Mouse (Mus musculus) heart, adult 8-10 months (tissue): ENCODE measurements around the gene Gm11273. TPM values are rescaled to one million over a fixed set of nuclear protein-coding genes. Genes with fewer than 3 reads are reported as not detected.

Experiments used
- total RNA-seq, 4 experiments: library from RNA; stranded (reverse); gene quantifications; 2 replicates each; pipeline ENCODE4 v1.2.4; 2022

Gm11273 gene
- total RNA-seq, 4 experiments from 2014 or later: 207 to 244 (median 213) TPM

Other genes with a start within 250 kb of the Gm11273 start
- not detected for gene Gpx5, start 208.7 kb downstream of the Gm11273 start, total RNA-seq
- gene Gpx6, start 189.3 kb downstream of the Gm11273 start, total RNA-seq: not detected
- gene Olfr1367, start 154.5 kb downstream of the Gm11273 start, total RNA-seq: not detected
- 1 to 10 TPM; 4.5 to 6.0 (median 5.0) TPM for gene Zscan12, start 138.6 kb downstream of the Gm11273 start, total RNA-seq
- gene Zkscan3, start 98.7 kb downstream of the Gm11273 start, total RNA-seq: 10 to 100 TPM; 24.4 to 26.7 (median 26.1) TPM
- under 1 TPM; 0.30 to 0.50 (median 0.35) TPM for gene Pgbd1, start 60.4 kb downstream of the Gm11273 start, total RNA-seq
- gene Zscan26, start 47.7 kb downstream of the Gm11273 start, total RNA-seq: 10 to 100 TPM; 20.5 to 25.0 (median 21.7) TPM
- gene Nkapl, start 32.9 kb downstream of the Gm11273 start, total RNA-seq: 1 to 10 TPM in 1 of 4 experiments, under 1 TPM in 3; 0.17 to 1.1 (median 0.41) TPM
- gene Zkscan4, start 22.5 kb downstream of the Gm11273 start, total RNA-seq: 1 to 10 TPM; 1.0 to 1.5 (median 1.1) TPM
- not detected for gene Gm10065, start 22.0 kb downstream of the Gm11273 start, total RNA-seq
- gene AK157302, start 6.2 kb downstream of the Gm11273 start, total RNA-seq: 10 to 100 TPM; 24.1 to 26.8 (median 25.8) TPM
- 10 to 100 TPM; 10.5 to 13.0 (median 10.8) TPM for gene Zkscan8, start 29.7 kb upstream of the Gm11273 start, total RNA-seq
- not detected for gene Olfr1366, start 41.4 kb upstream of the Gm11273 start, total RNA-seq
- not detected for gene Olfr1535, start 58.5 kb upstream of the Gm11273 start, total RNA-seq
- gene Olfr1364, start 80.3 kb upstream of the Gm11273 start, total RNA-seq: not detected
- gene Olfr1362, start 112.6 kb upstream of the Gm11273 start, total RNA-seq: not detected
- gene Olfr11, start 141.1 kb upstream of the Gm11273 start, total RNA-seq: not detected
- not detected for gene Olfr1361, start 162.0 kb upstream of the Gm11273 start, total RNA-seq
- gene Olfr1360, start 176.0 kb upstream of the Gm11273 start, total RNA-seq: not detected
- not detected for gene Olfr1359, start 196.7 kb upstream of the Gm11273 start, total RNA-seq
- 10 to 100 TPM in 1 of 4 experiments, 1 to 10 TPM in 3; 5.4 to 11.8 (median 8.0) TPM for gene Hist1h2bl, start 214.7 kb upstream of the Gm11273 start, total RNA-seq
- gene Hist1h2ai, start 215.0 kb upstream of the Gm11273 start, total RNA-seq: 10 to 100 TPM in 2 of 4 experiments, 1 to 10 TPM in 1, not detected in 1; 1.1 to 17.1 (median 12.1) TPM
- 10 to 100 TPM in 2 of 4 experiments, 1 to 10 TPM in 2; 5.0 to 19.2 (median 10.1) TPM for gene Hist1h3h, start 216.2 kb upstream of the Gm11273 start, total RNA-seq
- gene Hist1h2bm, start 220.6 kb upstream of the Gm11273 start, total RNA-seq: 1 to 10 TPM in 2 of 4 experiments, under 1 TPM in 1, not detected in 1; 0.94 to 3.0 (median 1.8) TPM
- 1 to 10 TPM; 1.4 to 4.4 (median 4.0) TPM for gene Hist1h4j, start 233.6 kb upstream of the Gm11273 start, total RNA-seq
- 10 to 100 TPM; 26.9 to 29.6 (median 28.6) TPM for gene Hist1h4k, start 249.1 kb upstream of the Gm11273 start, total RNA-seq